Comparison of ENCODE assay signal across 31 mouse cellular contexts in genomic region chr10:44796205-44796604, GRCm38 (mm10).
"Had no signal": no experiment of that assay in that cellular context is flagged by ENCODE, and none has a peak within 500 bp of the region (broad histone marks: within the 10 kb centered on the region; RNA-seq: fewer than 3 reads in every experiment).

No protein-coding gene starts in this region.

- H3K4me1 ChIP-seq: limb, embryonic 10.5 days; limb, embryonic 12.5 days; limb, embryonic 13.5 days; limb, embryonic 15.5 days; liver, embryonic 12.5 days; liver, embryonic 13.5 days; liver, embryonic 15.5 days; lung, embryonic 15.5 days; megakaryocyte, embryonic 14.5 days; midbrain, embryonic 10.5 days; midbrain, embryonic 12.5 days; midbrain, embryonic 13.5 days; midbrain, embryonic 15.5 days; neural tube, embryonic 12.5 days had no signal

- H3K27ac ChIP-seq: limb, embryonic 10.5 days; limb, embryonic 12.5 days; limb, embryonic 13.5 days; limb, embryonic 15.5 days; liver, embryonic 12.5 days; liver, embryonic 13.5 days; liver, embryonic 14.5 days; liver, embryonic 15.5 days; lung, embryonic 15.5 days; macrophage; midbrain, embryonic 10.5 days; midbrain, embryonic 12.5 days; midbrain, embryonic 13.5 days; midbrain, embryonic 15.5 days; neural tube, embryonic 12.5 days had no signal

- H3K4me3 ChIP-seq: limb, embryonic 10.5 days; limb, embryonic 12.5 days; limb, embryonic 13.5 days; limb, embryonic 15.5 days; liver, embryonic 12.5 days; liver, embryonic 13.5 days; liver, embryonic 15.5 days; lung, embryonic 15.5 days; megakaryocyte, embryonic 14.5 days; midbrain, embryonic 10.5 days; midbrain, embryonic 12.5 days; midbrain, embryonic 13.5 days; midbrain, embryonic 15.5 days; myocyte; neural tube, embryonic 12.5 days had no signal

- H3K9me3 ChIP-seq: limb, embryonic 10.5 days; limb, embryonic 13.5 days; liver, embryonic 12.5 days; liver, embryonic 13.5 days; liver, embryonic 15.5 days; lung, embryonic 15.5 days; midbrain, embryonic 15.5 days had no signal

- ATAC-seq: liver, embryonic 12.5 days; liver, postnatal 0 days; lung, postnatal 0 days; midbrain, embryonic 13.5 days; midbrain, embryonic 15.5 days; midbrain, embryonic 16.5 days had no signal

- H3K9ac ChIP-seq: limb, embryonic 12.5 days; limb, embryonic 13.5 days; limb, embryonic 15.5 days; liver, embryonic 12.5 days; liver, embryonic 13.5 days; liver, embryonic 14.5 days; liver, embryonic 15.5 days; liver, postnatal 0 days; lung, embryonic 14.5 days; lung, embryonic 15.5 days; midbrain, embryonic 12.5 days; midbrain, embryonic 13.5 days; midbrain, embryonic 15.5 days; neural tube, embryonic 12.5 days had no signal

- H3K36me3 ChIP-seq: limb, embryonic 10.5 days; limb, embryonic 12.5 days; limb, embryonic 13.5 days; limb, embryonic 15.5 days; liver, embryonic 12.5 days; liver, embryonic 13.5 days; liver, embryonic 15.5 days; lung, embryonic 15.5 days; midbrain, embryonic 10.5 days; midbrain, embryonic 12.5 days; midbrain, embryonic 13.5 days; midbrain, embryonic 15.5 days; neural tube, embryonic 12.5 days had no signal

- H3K27me3 ChIP-seq: limb, embryonic 12.5 days; limb, embryonic 13.5 days; limb, embryonic 15.5 days; liver, embryonic 12.5 days; liver, embryonic 13.5 days; liver, embryonic 15.5 days; lung, embryonic 15.5 days; megakaryocyte, embryonic 14.5 days; midbrain, embryonic 12.5 days; midbrain, embryonic 13.5 days; midbrain, embryonic 15.5 days; neural tube, embryonic 12.5 days had no signal

- DNase-seq: left cerebral cortex, postnatal 4 days; liver; liver, embryonic 13.5 days; liver, postnatal 0 days; lung, adult 18-20 months; lung, adult 2 months; lung, embryonic 14.5 days; lung, postnatal 10 days; lung, postnatal 14 days; lung, postnatal 36 days; lung, postnatal 4 days; midbrain, embryonic 14.5 days had no signal

- H3K4me2 ChIP-seq: limb, embryonic 12.5 days; limb, embryonic 13.5 days; limb, embryonic 15.5 days; liver, embryonic 12.5 days; liver, embryonic 13.5 days; liver, embryonic 15.5 days; lung, embryonic 14.5 days; lung, embryonic 15.5 days; midbrain, embryonic 11.5 days; midbrain, embryonic 12.5 days; midbrain, embryonic 13.5 days; midbrain, embryonic 15.5 days; neural tube, embryonic 12.5 days had no signal
